Mouse (Mus musculus): Measurements from ENCODE around the gene Tnnt3. TPM values are rescaled to one million over a fixed set of nuclear protein-coding genes. Genes with fewer than 3 reads are reported as not detected.
A peak's percentile ranks its signal among the peaks of the same experiment; 100 is the strongest.

Gene Tnnt3
- polyA plus RNA-seq, 1 experiment, result 0.39 TPM

DNA sequence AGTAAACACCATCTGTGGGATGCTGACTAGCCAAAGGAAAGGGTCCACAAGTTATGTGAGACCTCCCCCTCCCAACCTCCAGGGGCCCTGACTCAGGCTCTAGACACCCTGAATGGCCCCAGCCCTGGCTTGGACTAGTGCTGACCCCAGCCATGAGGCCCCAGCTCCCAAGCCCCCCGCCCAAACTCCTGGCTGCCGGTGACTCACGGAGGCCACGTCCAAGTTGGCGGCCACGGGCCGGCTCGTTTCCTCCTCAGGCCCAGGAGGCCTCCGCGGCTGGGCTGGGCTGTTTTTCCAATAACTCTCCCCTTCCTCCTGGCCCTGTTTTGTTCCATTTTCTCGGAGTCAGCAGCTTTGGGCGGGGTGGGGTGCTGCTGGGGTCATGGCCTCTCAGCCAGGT, 13.9 kb upstream of the Tnnt3 start:
- H3K4me1 ChIP-seq (ENCODE audit: control insufficient read depth, insufficient read depth, low read length), result no peaks in the 10 kb centered on the region
- no peak overlapping the region for H3K27ac ChIP-seq (ENCODE audit: insufficient read depth, low read length)
- TF ChIP-seq POLR2A (IDR thresholded peaks at IDR 0.05; ENCODE audit: borderline replicate concordance, insufficient read depth, low read length) (no peak), CTCF (IDR thresholded peaks at IDR 0.05; ENCODE audit: borderline replicate concordance, insufficient read depth, low read depth, low read length) (no peak)
- DNase-seq, result no peak
- H3K27me3 ChIP-seq (ENCODE audit: control insufficient read depth, insufficient read depth, low read length), result no peaks in the 10 kb centered on the region
- 75% methylated on average over 12 of the region's 12 CpGs for WGBS
- H3K4me3 ChIP-seq (replicated peaks; ENCODE audit: insufficient read depth, low read depth, low read length), result no peak overlapping the region

DNA sequence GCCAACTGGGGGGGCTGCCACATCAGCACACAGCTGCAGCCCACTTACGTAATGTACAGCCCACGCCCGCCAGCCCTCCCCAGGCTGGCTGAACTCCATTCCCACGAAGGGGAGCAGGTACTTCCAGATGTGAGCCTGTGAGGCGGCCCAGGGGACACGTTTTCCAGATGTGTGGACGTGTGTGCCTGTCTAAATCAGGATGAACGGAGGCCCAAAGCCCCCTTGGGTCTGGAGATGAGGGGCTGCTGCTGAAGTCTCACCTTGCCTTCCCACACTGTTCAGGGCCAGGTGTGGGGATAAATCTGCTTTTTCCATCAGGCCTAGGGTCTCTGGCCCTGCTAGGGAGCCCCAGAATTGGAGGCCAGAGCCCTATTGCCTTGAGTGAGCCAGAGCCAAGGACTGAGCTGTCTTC, 11.9 kb upstream of the Tnnt3 start:
- 89% methylated on average over 8 of the region's 8 CpGs for WGBS
- no peak for TF ChIP-seq POLR2A (IDR thresholded peaks at IDR 0.05; ENCODE audit: borderline replicate concordance, insufficient read depth, low read length)
- TF ChIP-seq CTCF (IDR thresholded peaks at IDR 0.05; ENCODE audit: borderline replicate concordance, insufficient read depth, low read depth, low read length), result no peak
- Histone ChIP-seq H3K4me3 (replicated peaks; ENCODE audit: insufficient read depth, low read depth, low read length) (no peak overlapping the region), H3K4me1 (ENCODE audit: control insufficient read depth, insufficient read depth, low read length) (no peaks in the 10 kb centered on the region), H3K27ac (ENCODE audit: insufficient read depth, low read length) (no peak overlapping the region), H3K27me3 (ENCODE audit: control insufficient read depth, insufficient read depth, low read length) (no peaks in the 10 kb centered on the region)
- DNase-seq, result no peak

DNA sequence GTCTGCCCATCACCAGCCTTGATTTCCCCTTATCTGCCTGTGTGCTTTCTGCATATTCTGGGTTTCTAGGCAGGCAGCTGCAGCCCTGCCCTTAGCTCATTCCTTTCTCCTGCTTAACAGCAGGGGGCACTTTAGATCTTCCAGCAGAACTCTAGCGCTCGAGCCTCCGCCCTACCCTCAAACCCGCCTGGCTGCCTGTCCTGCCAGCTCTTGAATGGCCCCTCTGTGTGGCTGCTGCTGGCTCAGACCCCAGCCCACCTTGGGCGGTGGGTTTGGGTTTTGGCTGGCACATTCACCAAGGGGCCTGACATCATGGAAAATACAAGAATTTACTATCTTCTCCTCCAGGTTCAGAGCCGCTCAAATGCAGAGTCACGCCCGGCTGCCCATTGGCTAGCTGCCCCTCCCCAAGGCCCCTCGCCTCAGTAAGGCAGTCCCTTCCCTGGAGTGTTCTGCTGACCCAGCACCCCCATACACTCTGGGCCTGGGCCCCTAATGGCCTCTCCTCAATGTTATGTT, 11.2 kb upstream of the Tnnt3 start:
- TF ChIP-seq POLR2A (IDR thresholded peaks at IDR 0.05; ENCODE audit: borderline replicate concordance, insufficient read depth, low read length), result no peak
- TF ChIP-seq CTCF (IDR thresholded peaks at IDR 0.05; ENCODE audit: borderline replicate concordance, insufficient read depth, low read depth, low read length), result no peak
- H3K27ac ChIP-seq (ENCODE audit: insufficient read depth, low read length), result no peak overlapping the region
- H3K4me1 ChIP-seq (ENCODE audit: control insufficient read depth, insufficient read depth, low read length), result no peaks in the 10 kb centered on the region
- H3K27me3 ChIP-seq (ENCODE audit: control insufficient read depth, insufficient read depth, low read length), result no peaks in the 10 kb centered on the region
- no peak overlapping the region for H3K4me3 ChIP-seq (replicated peaks; ENCODE audit: insufficient read depth, low read depth, low read length)
- WGBS, result 32% methylated on average over 9 of the region's 9 CpGs
- no peak for DNase-seq

DNA sequence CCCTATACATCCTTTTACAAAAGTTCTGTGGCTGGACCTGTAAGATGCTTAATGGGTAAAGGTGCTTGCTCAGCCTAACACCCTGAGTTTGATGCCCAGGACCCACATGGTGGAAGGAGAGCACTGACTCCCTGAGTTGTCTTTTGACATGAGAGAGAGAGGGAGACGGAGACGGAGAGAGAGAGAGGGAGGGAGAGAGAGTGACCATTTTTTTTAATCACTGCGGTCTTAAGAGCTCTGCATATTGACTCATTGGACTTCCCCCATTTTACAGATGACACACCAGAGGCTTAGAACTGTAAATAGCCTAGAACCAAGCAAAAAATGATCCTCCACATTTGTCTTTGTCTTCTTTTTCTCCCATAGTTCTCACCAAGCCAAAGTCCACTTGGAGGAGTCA, 10.6 kb upstream of the Tnnt3 start:
- 86% methylated on average over 3 of the region's 3 CpGs for WGBS
- no peak for DNase-seq
- Histone ChIP-seq H3K27ac (ENCODE audit: insufficient read depth, low read length) (no peak overlapping the region), H3K4me1 (ENCODE audit: control insufficient read depth, insufficient read depth, low read length) (no peaks in the 10 kb centered on the region), H3K27me3 (ENCODE audit: control insufficient read depth, insufficient read depth, low read length) (no peaks in the 10 kb centered on the region), H3K4me3 (replicated peaks; ENCODE audit: insufficient read depth, low read depth, low read length) (no peak overlapping the region)
- TF ChIP-seq CTCF (IDR thresholded peaks at IDR 0.05; ENCODE audit: borderline replicate concordance, insufficient read depth, low read depth, low read length) (no peak), POLR2A (IDR thresholded peaks at IDR 0.05; ENCODE audit: borderline replicate concordance, insufficient read depth, low read length) (no peak)

GRCm38 (mm10) chr7:142493535-142493934, 5.1 kb upstream of the Tnnt3 start:
- no peak for TF ChIP-seq POLR2A (IDR thresholded peaks at IDR 0.05; ENCODE audit: borderline replicate concordance, insufficient read depth, low read length)
- no peak for TF ChIP-seq CTCF (IDR thresholded peaks at IDR 0.05; ENCODE audit: borderline replicate concordance, insufficient read depth, low read depth, low read length)
- Histone ChIP-seq H3K4me1 (ENCODE audit: control insufficient read depth, insufficient read depth, low read length) (no peaks in the 10 kb centered on the region), H3K27ac (ENCODE audit: insufficient read depth, low read length) (no peak overlapping the region), H3K4me3 (replicated peaks; ENCODE audit: insufficient read depth, low read depth, low read length) (no peak overlapping the region), H3K27me3 (ENCODE audit: control insufficient read depth, insufficient read depth, low read length) (no peaks in the 10 kb centered on the region)
- WGBS, result 64% methylated on average over 8 of the region's 8 CpGs
- DNase-seq, result no peak

DNA sequence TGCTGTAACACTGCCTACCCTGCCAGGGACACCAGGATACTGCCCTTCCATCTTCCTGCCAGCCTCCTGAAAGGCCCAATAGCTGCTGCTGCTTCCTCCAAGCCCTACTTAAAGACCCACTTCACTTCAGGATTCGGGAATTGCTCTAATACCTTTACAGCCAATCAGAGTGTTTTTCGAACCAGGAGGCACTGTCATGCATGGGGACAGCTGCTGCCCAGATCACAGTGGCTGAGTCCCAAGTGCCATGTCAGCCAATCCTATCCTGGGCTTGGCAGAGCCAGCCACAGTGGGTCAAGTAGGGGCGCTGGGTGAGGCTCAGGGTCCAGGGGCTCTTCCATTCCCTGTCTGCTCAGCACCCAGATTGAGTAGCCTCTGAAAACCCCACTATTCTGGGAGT, 2.5 kb upstream of the Tnnt3 start:
- Histone ChIP-seq H3K4me3 (replicated peaks; ENCODE audit: insufficient read depth, low read depth, low read length) (no peak overlapping the region), H3K27me3 (ENCODE audit: control insufficient read depth, insufficient read depth, low read length) (no peaks in the 10 kb centered on the region), H3K4me1 (ENCODE audit: control insufficient read depth, insufficient read depth, low read length) (no peaks in the 10 kb centered on the region), H3K27ac (ENCODE audit: insufficient read depth, low read length) (no peak overlapping the region)
- 56% methylated on average over 3 of the region's 3 CpGs for WGBS
- no peak for TF ChIP-seq CTCF (IDR thresholded peaks at IDR 0.05; ENCODE audit: borderline replicate concordance, insufficient read depth, low read depth, low read length)
- no peak for DNase-seq

DNA sequence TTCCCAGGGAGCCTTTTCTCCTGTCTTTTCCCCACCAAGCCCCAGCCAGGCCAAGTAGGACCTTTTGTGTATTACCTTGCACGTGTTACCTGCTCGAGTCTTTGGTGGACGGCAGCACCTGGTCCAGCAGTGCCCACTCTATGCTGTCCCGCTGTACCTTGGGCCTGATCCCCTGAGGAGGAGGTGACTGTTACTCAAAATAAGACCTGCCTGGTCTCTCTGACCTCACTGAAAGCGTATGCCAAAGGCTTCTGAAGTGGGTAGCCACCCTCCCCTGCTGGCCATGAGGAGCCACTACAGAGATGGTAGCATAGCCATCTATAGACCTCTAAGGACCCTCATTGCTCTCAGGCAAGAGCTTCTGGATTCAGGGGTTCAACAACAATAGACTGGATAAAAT, 1.8 kb upstream of the Tnnt3 start:
- Histone ChIP-seq H3K27ac (ENCODE audit: insufficient read depth, low read length) (no peak overlapping the region), H3K4me3 (replicated peaks; ENCODE audit: insufficient read depth, low read depth, low read length) (no peak overlapping the region), H3K4me1 (ENCODE audit: control insufficient read depth, insufficient read depth, low read length) (no peaks in the 10 kb centered on the region), H3K27me3 (ENCODE audit: control insufficient read depth, insufficient read depth, low read length) (no peaks in the 10 kb centered on the region)
- no peak for DNase-seq
- TF ChIP-seq POLR2A (IDR thresholded peaks at IDR 0.05; ENCODE audit: borderline replicate concordance, insufficient read depth, low read length) (no peak), CTCF (IDR thresholded peaks at IDR 0.05; ENCODE audit: borderline replicate concordance, insufficient read depth, low read depth, low read length) (peak; percentile 19; the same call in 1 of the 2 replicates)
- 90% methylated on average over 5 of the region's 5 CpGs for WGBS

GRCm38 (mm10) chr7:142497775-142498174, 861 bp upstream of the Tnnt3 start:
- Histone ChIP-seq H3K27me3 (ENCODE audit: control insufficient read depth, insufficient read depth, low read length) (no peaks in the 10 kb centered on the region), H3K27ac (ENCODE audit: insufficient read depth, low read length) (no peak overlapping the region), H3K4me1 (ENCODE audit: control insufficient read depth, insufficient read depth, low read length) (no peaks in the 10 kb centered on the region), H3K4me3 (replicated peaks; ENCODE audit: insufficient read depth, low read depth, low read length) (no peak overlapping the region)
- WGBS, result 84% methylated on average over 2 of the region's 2 CpGs
- TF ChIP-seq CTCF (IDR thresholded peaks at IDR 0.05; ENCODE audit: borderline replicate concordance, insufficient read depth, low read depth, low read length) (peak; percentile 74), POLR2A (IDR thresholded peaks at IDR 0.05; ENCODE audit: borderline replicate concordance, insufficient read depth, low read length) (no peak)
- peak; percentile 53 to 59 for DNase-seq
